Mouse (Mus musculus): ENCODE results near the gene C3.

Gene C3

GRCm38 (mm10) chr17:57228014-57228413 lies at the start of gene C3:
Gene C3, minus strand, starts transcription at chr17:57228136.
- no peak for DNase-seq (ENCODE audit: low spot score)

- DNase-seq (ENCODE audit: low spot score): peak; percentile 58
These were observed 48.7 kb upstream of the C3 start for GRCm38 (mm10) chr17:57276634-57277121.

DNA sequence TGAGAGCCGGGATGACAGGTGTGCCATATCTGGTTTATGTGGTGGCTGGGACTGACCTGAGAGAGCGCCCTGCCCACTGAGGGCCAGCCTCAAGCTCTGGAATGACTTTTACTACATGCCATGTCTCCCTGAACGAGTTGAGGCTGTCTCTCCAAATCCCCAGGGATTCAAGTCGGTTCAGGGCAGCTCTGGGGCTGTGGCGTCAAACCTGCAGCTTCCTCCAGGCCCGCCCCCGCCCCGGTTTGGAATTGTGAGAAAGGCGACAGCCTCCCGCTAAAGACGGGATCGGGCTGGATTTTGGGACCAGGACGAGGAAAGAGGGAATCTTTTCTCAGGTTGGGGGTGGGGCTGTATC lies 48.0 kb upstream of the C3 start:
- DNase-seq (ENCODE audit: low spot score): no peak

DNA sequence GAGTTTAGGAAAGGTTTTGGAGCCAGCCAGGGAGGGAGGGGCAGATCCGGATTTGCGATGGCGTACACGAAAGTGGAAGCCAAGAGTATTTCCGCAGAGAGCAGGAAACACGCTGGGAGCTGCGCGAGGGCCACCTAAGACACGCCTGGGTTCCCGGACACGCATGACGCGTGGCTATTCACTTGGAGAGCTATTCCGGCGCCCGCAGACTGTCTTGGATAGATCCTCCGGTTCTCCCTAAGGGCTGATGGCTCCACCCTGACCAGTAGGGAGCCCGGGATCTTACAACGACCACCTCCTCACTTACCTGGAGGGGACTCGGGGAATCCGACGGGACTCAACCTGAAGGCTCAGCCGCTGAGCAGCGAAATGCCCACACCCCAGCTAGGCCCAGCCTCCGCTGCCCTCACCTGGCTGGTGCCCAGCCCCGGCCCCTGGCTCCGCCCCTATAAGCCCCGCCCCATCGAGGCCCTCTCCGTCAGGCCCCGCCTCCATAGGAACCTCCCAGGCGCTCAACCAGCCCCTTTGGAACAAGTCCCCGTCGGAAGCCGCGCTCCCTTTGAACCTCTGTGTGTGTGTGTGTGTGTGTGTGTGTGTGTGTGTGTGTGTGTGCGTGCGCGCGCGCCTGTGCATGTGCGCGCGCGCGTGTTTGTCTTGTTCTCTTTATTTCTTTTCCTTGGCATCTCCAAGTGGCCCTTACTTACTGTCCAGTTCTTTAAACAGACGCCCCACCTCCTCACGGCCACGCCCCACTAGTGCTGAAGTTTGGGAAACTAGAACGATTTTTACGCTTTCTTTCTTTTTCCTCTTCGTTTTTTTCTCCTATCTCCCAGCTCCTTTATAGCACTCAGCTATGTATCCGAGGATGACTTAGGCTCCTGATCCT lies 47.4 kb upstream of the C3 start:
- peak; percentile 86 for DNase-seq (ENCODE audit: low spot score)

- DNase-seq (ENCODE audit: low spot score): no peak
These were observed 46.8 kb upstream of the C3 start for GRCm38 (mm10) chr17:57274686-57275085.

- DNase-seq (ENCODE audit: low spot score): no peak
These were observed 45.9 kb upstream of the C3 start for GRCm38 (mm10) chr17:57273846-57274245.

GRCm38 (mm10) chr17:57271301-57271700 lies 43.4 kb upstream of the C3 start:
- DNase-seq (ENCODE audit: low spot score): no peak

- no peak for DNase-seq (ENCODE audit: low spot score)
These were observed 39.7 kb upstream of the C3 start for GRCm38 (mm10) chr17:57267556-57268126.

GRCm38 (mm10) chr17:57264972-57265945 lies 37.3 kb upstream of the C3 start:
- DNase-seq (ENCODE audit: low spot score): peak; percentile 70

DNA sequence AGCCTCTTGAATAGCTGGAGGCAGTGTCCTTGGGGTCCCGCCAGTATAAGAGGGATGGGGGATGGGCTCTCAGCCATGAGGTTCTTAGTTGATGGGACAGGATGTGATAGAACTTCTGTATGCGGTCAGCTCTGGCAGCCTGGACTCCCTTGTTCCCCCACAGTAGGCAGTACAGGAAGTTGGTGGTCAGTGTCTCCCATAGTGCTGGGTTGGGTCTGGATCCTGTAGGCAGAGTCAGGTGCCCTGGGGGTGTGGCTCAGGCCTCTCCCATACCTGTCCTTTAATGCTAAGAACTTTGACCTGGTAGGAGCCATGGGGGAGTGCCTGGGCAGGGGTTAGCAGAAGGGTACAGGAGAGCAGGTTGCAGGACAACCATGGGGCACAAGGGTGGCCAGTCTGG lies 36.2 kb upstream of the C3 start:
- no peak for DNase-seq (ENCODE audit: low spot score)

- no peak for DNase-seq (ENCODE audit: low spot score)
These were observed 35.1 kb upstream of the C3 start for GRCm38 (mm10) chr17:57262901-57263550.

DNA sequence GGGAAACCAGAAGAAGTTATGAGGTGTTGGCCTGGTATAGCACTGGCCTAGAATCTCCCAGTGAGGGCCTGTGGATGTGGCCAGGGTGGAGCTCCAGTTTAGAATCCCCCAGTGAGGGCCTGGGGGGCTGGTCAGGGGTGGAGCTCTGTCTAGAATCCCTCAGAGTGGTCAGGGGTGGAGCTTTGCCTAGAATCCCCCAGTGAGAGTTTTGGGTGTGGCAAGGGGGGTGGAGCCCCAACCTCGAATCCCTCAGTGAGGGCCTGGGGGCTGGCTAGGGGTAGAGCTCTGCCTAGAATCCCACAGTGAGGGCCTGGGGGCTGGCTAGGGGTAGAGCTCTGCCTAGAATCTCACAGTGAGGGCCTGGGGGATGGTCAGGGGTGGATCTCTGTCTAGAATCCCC lies 33.9 kb upstream of the C3 start:
- no peak for DNase-seq (ENCODE audit: low spot score)

DNA sequence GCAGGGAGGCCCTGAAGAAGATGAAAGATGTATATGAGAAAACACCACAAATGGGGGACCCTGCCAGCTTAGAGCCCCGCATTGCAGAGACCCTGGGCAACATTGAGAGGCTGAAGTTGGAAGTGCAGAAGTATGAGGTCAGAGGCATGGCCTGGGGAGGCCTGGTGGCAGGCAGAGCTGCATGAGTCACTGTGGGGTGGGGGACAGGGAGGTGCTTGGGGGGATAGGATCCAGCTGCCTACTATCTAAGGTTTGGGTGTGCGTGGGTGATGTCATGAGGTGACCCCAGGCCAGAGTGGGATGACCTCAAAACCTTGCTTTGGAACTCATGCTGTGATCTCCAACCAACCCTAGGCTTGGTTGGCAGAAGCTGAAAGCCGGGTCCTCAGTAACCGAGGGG lies 33.4 kb upstream of the C3 start:
- no peak for DNase-seq (ENCODE audit: low spot score)

DNA sequence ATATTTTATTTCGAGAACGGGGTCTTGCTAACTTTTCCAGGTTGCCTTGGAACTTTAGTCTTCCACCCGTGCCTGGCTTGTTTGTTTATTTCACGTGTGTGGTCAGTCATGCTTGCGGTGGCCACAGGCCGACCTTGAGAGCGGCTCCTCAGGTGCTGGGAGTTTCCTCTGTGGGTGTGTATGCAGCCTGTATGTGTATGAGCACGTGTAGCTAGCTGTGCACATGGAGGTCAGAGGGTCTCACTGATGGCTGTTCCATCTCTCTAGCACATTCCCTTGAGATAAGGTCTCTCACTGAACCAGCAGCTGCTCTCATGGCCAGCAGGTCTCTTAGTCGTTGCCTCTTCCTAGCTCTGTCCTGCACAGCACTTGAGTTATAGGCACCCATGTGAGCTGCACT lies 32.4 kb upstream of the C3 start:
- no peak for DNase-seq (ENCODE audit: low spot score)

GRCm38 (mm10) chr17:57259742-57260141 lies 31.8 kb upstream of the C3 start:
- no peak for DNase-seq (ENCODE audit: low spot score)

DNA sequence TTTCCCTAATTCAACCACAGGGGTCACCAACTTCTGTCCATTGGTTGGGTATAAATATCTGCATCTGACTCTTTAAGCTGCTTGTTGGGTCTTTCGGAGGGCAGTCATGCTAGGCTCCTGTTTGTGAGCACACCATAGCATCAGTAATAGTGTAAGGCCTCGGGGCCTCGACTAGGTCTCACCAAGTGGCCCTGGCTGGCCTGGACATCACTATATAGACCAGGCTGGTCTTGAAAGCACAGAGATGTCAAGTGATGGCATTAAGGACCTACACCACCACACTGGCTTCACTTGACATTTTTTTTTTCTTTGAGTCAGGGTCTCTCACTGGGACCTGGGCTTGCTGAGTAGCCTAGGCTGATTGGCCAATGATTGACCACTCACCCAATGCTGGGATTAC lies 30.3 kb upstream of the C3 start:
- no peak for DNase-seq (ENCODE audit: low spot score)

DNA sequence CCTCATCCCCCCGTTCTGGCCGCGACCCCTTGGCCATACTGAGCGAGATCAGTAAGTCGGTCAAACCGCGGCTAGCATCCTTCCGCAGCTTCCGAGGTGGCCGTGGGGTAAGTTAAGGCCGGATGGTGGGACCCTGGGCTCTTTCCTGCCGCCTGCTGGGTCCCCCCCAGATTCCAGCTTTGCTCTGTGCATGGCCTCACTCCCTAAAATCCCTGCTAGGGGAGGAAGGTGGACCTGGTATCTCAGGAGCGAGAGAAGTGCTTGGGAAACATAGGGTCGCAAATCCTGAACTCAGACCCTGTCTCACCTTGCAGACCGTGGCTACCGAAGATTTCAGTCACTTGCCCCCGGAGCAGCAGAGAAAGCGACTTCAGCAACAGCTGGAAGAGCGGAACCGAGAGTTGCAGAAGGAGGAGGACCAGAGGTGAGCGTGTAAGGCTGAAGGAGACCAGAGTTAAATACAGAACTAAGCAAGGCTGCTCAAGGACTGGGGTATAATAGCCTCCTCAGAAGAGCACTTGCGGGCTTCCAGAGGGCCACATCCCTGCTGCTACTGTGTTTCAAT lies 29.1 kb upstream of the C3 start:
- no peak for DNase-seq (ENCODE audit: low spot score)

DNA sequence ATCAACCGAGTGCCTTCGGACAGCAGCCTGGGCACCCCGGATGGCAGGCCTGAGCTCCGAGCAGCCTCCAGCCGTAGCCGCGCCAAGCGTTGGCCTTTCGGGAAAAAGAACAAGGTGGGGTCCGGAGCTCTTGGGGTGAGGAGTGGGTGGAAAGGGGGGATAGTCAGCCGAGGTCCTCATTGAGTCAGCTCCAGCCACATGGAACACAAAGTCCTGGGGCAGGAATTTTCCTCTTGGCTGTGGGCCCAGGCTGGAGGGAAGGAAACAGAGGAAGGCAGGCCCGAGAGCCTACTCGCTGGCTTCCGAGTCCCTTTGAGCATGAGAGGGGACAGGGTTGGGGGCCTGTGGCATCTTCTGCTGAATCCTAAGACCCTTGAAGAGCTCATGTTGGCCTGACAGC lies 27.4 kb upstream of the C3 start:
- no peak for DNase-seq (ENCODE audit: low spot score)

GRCm38 (mm10) chr17:57253306-57253705 lies 25.4 kb upstream of the C3 start:
- no peak for DNase-seq (ENCODE audit: low spot score)

DNA sequence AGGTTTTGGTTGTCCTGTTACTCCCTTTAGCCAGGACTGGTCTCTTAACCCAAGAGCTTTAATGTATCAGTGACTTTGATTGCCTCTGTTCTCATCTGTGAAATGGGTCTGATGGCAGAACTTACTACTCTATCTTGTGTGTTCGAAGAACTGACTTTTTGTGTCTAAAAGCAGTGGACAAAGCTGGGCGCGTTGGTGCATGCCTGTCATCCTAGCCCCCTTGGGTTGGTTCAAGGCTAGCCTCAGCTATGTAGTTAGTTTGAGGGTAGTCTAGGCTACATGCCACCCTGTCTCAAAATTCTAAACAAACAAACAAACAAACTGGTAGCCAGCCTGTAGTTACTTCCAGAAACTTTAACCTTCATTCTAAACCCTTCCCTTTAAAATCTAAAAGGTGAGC lies 23.5 kb upstream of the C3 start:
- no peak for DNase-seq (ENCODE audit: low spot score)

DNA sequence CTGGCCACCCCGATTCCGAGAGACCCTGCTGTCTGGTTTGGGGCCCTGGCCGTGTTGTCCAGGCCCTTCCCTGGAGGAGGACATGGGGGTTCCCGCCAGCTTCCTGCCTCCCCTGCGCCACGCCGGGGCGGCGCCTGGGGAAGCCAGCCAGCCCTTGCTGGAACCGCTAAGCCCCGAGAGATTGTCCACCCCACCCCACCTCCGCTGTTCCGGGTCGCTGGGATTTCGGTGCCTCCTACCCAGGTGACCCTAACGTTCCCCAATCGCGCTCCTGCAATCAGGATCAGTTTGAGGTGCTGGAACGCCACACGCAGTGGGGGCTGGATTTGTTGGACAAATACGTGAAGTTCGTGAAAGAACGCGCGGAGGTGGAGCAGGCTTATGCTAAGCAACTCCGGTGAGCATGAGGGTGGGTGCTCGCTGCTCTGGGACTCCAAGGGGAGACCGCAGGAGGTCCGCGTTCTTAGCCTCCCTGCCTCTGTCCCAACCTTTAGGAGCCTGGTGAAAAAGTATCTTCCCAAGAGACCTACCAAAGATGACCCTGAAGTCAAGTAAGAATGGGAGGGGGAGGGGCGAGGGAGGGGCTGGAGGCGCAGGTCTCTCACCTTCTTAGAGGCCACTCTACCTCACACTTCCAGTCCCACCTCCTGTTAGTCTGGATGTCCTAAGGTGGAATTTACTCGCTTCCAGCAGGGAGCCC lies 22.7 kb upstream of the C3 start:
- DNase-seq (ENCODE audit: low spot score): no peak
